Mouse (Mus musculus): ENCODE measurements at regions not wholly inside any gene's neighbourhood (a gene's known extent, or its start where the extent isn't known, plus 50 kb on each side); places are given as distances from the start of the nearest gene placed in this dataset.

DNA sequence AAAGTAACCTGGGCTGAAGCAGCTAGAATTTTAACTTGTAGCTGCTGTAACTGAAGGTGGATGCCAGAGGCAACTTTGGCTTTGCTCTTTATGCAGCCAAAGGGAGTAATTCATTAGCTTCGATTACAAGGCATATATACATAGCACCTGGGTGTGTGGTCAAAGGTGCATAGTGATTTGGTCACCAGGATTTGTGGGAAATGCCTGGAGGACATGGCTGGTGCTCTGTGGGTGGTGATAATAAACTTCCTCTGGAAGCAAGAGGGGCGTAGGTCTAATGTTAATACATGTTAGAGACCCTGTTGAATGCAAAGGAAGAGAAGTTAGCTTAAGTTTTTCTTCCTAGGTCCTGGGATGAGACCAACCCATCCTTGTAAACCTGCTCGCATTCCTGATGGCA lies 139.3 kb upstream of the Osr1 start:
- no peaks in the 10 kb centered on the region for H3K36me3 ChIP-seq
- no peak for ATAC-seq (ENCODE audit: extremely low read depth, insufficient number of reproducible peaks, low FRiP score, low TSS enrichment)
- H3K9me3 ChIP-seq = no peaks in the 10 kb centered on the region; the same call in 1 of the 2 replicates
- no peak overlapping the region for H3K9ac ChIP-seq
- no peaks in the 10 kb centered on the region for H3K4me1 ChIP-seq
- 70% methylated on average over 3 of the region's 3 CpGs for WGBS
- H3K27ac ChIP-seq (replicated peaks) = no peak overlapping the region
- H3K4me2 ChIP-seq = no peak overlapping the region
- H3K4me3 ChIP-seq = no peak overlapping the region
- no peaks in the 10 kb centered on the region for H3K27me3 ChIP-seq (replicated peaks)

DNA sequence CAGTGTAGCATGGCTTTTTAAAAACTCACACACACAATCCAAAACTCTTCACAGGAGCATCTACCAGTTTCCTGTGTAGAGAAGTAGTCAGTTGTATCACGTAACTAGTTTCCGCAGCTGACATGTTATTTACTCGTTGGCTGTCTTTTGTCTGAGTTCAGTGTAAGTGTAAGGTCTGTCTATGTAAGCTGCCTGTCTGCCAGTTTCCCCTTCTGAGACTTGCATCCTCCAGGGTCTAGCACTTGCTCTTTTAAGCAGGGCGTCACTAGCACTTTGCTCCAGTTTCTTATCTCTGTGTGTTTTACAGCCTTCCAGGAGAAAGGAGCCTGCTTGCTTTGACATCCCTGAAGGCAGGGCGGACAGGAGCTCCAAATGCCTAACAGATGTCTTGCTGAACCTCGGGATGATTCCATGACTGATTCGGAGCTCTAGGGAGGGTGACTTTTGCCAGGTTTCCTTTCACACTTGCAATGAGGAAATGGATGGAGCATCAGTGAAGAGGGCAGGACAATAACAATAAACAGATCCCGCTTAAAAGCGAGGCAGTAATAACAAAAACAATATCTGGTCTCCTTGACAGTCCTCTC lies 131.2 kb upstream of the Osr1 start:
- no peaks in the 10 kb centered on the region for H3K9me3 ChIP-seq
- H3K9ac ChIP-seq = peak overlapping the region; percentile 52; the same call in 1 of the 2 replicates
- WGBS = 12% methylated on average over 9 of the region's 9 CpGs
- H3K27me3 ChIP-seq (replicated peaks) = no peaks in the 10 kb centered on the region
- H3K27ac ChIP-seq (replicated peaks) = 0 out of 2 replicates have a peak overlapping the region, but pooled peaks have one; percentile 20
- no peaks in the 10 kb centered on the region for H3K36me3 ChIP-seq
- peak overlapping the region; percentile 29 for H3K4me3 ChIP-seq
- no peak for ATAC-seq (ENCODE audit: extremely low read depth, insufficient number of reproducible peaks, low FRiP score, low TSS enrichment)
- peak overlapping the region; percentile 56 for H3K4me2 ChIP-seq
- peaks cover 12% of the 10 kb centered on the region for H3K4me1 ChIP-seq

DNA sequence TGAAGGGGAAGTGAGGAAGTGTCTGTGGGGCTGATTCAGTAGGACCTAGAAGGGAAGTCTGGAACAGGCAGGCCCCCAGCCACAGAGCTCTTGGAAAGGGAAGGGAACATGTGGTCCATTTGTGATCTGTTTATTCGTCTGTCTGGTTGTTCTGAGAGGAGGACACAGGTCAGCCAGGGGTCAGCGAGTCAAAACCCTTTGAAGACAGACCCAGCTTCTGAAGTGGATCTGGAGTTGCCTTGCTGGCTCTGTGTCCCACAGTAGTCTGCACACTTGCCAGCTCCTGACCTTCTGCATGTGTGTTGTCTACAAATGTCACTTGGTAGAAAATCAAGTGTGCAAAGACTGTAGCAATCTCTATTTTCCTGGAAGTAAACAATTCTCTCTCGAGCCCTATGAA lies 119.3 kb upstream of the Osr1 start:
- Histone ChIP-seq H3K4me3 (no peak overlapping the region), H3K27ac (replicated peaks) (no peak overlapping the region), H3K27me3 (replicated peaks) (no peaks in the 10 kb centered on the region), H3K4me1 (peaks cover 6% of the 10 kb centered on the region; the same call in 1 of the 2 replicates), H3K9ac (no peak overlapping the region), H3K9me3 (0 out of 2 replicates have a peak, but pooled peaks cover 3% of the 10 kb centered on the region), H3K4me2 (no peak overlapping the region), H3K36me3 (no peaks in the 10 kb centered on the region)
- WGBS = 32% methylated on average over 3 of the region's 3 CpGs
- no peak for ATAC-seq (ENCODE audit: extremely low read depth, insufficient number of reproducible peaks, low FRiP score, low TSS enrichment)

DNA sequence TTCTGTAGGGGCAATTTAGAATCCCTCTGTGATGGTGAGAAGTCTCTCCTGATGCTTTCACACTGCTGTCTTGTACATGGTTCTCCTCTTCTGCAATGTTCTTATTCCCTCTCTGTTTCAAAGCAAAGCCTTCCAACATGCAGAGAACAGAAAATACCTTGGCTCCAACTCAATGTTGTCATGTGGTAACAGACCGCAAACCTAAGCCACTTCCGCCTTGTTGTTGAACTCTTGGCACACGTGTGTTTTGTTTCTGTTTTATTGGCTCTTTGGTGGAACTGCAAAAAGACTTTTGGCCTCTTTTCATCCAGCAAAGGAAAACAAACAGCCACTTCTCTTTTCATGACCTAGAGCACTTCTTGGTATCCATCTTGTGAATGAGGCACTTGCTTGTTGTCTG lies 109.7 kb upstream of the Osr1 start:
- 78% methylated on average over 3 of the region's 3 CpGs for WGBS

DNA sequence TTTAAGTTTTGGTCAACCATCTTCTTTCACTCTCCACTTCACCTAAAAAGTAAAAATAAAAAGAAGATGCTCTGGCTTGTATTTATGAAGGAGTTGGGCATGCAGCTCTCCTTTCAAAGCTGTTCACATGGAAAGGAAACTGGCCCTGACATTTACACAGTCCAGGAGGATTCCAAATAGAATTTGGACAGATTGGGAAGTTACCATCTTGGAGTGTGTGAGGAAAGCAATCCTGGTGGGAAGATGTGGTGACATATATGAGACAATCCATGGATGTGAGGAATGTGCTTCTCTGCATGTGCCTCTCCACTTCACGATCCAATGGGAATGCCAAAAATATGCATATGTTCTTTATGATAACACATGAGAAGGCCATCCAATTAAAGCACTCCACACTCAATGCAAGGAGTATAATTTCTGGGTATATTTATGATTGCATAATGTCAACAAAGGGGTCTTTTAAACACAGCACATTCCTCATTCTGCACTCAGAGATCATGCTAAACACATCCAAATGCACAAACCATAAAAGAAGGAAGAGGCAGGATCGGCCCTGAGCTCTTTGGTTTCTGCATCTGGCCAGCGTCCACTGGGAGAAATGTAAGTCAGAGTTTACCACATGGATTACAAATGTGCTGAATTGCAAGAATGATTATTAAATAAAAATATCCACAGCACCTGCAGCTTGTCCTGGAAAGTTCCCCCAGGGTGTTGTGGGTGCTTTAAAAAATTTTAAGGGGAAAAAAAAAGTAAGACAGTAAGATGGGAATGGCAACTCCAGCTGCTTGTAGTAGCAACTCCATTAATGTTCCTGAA lies 100.1 kb upstream of the Osr1 start:
- Histone ChIP-seq H3K27ac (replicated peaks) (no peak overlapping the region), H3K36me3 (no peaks in the 10 kb centered on the region), H3K4me3 (no peak overlapping the region), H3K9ac (no peak overlapping the region), H3K27me3 (replicated peaks) (no peaks in the 10 kb centered on the region), H3K4me2 (no peak overlapping the region), H3K9me3 (no peaks in the 10 kb centered on the region), H3K4me1 (no peaks in the 10 kb centered on the region)
- WGBS = 51% methylated on average over 3 of the region's 3 CpGs
- ATAC-seq (ENCODE audit: extremely low read depth, insufficient number of reproducible peaks, low FRiP score, low TSS enrichment) = no peak

More for the DNA sequence above, 109.7 kb upstream of the Osr1 start:
- Histone ChIP-seq H3K9ac (no peak overlapping the region), H3K4me2 (no peak overlapping the region), H3K27ac (replicated peaks) (no peak overlapping the region), H3K36me3 (no peaks in the 10 kb centered on the region), H3K27me3 (replicated peaks) (no peaks in the 10 kb centered on the region), H3K4me1 (no peaks in the 10 kb centered on the region), H3K4me3 (no peak overlapping the region), H3K9me3 (no peaks in the 10 kb centered on the region)
- no peak for ATAC-seq (ENCODE audit: extremely low read depth, insufficient number of reproducible peaks, low FRiP score, low TSS enrichment)

DNA sequence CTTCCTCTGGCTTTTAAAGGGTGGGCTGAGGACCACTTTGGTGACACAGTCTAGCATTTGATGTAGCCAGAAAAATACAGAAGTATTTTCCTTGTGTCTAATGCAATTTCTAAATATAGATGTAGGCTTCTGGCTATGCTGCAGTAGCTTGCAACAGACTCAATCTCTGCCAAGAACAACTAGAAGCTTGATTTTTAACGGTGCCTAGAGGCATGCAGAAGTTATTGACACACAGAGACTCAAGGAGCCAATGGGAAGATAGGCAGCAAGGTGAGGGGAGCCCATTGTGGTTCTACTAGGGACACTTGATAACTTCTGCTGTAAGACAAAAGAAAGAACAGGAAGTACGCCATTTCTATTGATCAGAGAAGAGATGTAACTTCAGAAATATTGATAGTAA lies 94.1 kb upstream of the Osr1 start:
- H3K27ac ChIP-seq (replicated peaks) = no peak overlapping the region
- no peak overlapping the region for H3K9ac ChIP-seq
- H3K9me3 ChIP-seq = no peaks in the 10 kb centered on the region
- no peaks in the 10 kb centered on the region for H3K27me3 ChIP-seq (replicated peaks)
- 49% methylated on average over 2 of the region's 2 CpGs for WGBS
- no peaks in the 10 kb centered on the region for H3K36me3 ChIP-seq
- no peak overlapping the region for H3K4me2 ChIP-seq
- no peak overlapping the region for H3K4me3 ChIP-seq
- ATAC-seq (ENCODE audit: extremely low read depth, insufficient number of reproducible peaks, low FRiP score, low TSS enrichment) = no peak
- H3K4me1 ChIP-seq = no peaks in the 10 kb centered on the region; the same call in 1 of the 2 replicates

DNA sequence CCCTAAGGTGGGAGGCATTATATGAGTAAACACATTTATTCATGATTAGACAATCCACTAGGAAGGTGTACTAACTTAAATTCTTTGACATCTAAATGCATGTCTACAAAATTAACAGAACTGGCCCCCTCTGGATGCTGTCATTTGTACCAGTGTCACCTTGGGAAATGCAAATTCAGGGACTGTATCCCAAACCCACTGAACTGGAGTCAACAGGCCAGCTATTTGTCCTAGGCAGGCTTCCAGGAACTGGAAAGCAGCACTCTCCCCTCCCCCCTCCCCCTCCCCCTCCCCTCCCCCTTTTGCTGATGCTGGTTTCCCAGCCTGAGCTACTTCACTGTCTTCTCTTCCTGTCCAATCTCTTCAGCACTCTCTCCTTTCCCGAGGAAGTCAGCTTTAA lies 91.7 kb upstream of the Osr1 start:
- no peaks in the 10 kb centered on the region for H3K27me3 ChIP-seq (replicated peaks)
- H3K36me3 ChIP-seq = no peaks in the 10 kb centered on the region
- H3K27ac ChIP-seq (replicated peaks) = no peak overlapping the region
- no peak overlapping the region for H3K4me3 ChIP-seq
- no peaks in the 10 kb centered on the region for H3K9me3 ChIP-seq
- H3K4me1 ChIP-seq = no peaks in the 10 kb centered on the region; the same call in 1 of the 2 replicates
- H3K9ac ChIP-seq = no peak overlapping the region
- WGBS = 23% methylated on average over 1 of the region's 1 CpGs
- ATAC-seq (ENCODE audit: extremely low read depth, insufficient number of reproducible peaks, low FRiP score, low TSS enrichment) = no peak
- no peak overlapping the region for H3K4me2 ChIP-seq

DNA sequence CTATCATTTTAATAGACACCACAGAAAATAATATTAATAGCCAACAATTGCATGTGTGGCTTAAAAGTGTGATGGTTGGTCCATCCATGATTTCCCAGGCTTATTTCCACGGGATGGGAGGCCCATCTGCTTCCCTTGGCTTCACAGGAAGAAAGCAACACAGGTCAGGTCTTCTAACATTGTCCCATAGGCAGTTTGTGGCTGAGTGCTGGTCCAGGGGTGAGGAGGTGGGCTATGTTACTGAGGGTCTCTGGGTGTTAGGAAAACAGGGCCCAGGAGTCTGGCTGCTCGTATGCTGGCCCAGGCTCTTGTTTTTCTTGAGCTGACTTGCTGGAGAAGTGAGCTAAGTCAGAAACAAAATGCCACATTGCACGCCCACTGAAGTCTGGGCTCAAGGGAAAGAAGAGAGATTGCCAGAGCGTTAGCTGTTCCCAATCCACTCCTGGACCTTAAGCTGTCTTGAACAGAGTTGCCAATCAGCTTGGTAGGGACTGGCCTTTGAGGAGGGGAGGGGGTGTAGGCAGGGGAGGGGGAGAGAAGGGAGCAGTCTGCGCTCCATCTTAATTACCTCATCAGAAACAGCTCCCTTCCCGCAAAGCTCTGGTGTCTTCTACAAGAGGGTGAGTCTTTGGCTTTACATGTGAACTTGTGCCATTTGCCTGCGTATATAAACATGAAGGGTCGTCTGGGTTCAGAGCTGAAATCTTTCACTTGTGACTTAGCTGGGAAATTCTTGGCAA lies 82.1 kb upstream of the Osr1 start:
- no peaks in the 10 kb centered on the region for H3K36me3 ChIP-seq
- ATAC-seq (ENCODE audit: extremely low read depth, insufficient number of reproducible peaks, low FRiP score, low TSS enrichment) = no peak

DNA sequence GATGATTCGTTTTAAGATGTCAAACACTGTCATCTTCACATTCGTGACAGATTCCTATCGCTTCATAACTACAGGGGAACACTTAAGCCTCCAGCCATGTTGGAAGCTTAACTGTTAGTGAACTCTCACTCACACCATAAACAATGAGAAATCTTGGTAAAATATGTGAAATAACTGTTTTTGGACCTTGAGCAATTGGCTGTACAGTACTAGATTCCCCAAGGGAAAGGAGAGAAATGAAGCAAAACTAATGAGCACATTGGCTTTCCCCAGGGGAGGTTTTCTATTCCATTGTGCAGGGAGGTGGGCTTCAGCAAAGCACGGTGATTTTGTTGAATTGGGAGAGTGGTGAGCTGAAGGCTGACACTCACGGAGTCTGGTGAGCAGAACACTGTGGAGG lies 56.0 kb upstream of the Osr1 start:
- no peaks in the 10 kb centered on the region for H3K27me3 ChIP-seq (replicated peaks)
- no peak for ATAC-seq (ENCODE audit: extremely low read depth, insufficient number of reproducible peaks, low FRiP score, low TSS enrichment)
- H3K4me2 ChIP-seq = no peak overlapping the region
- H3K4me1 ChIP-seq = no peaks in the 10 kb centered on the region
- H3K36me3 ChIP-seq = no peaks in the 10 kb centered on the region
- WGBS = 74% methylated on average over 5 of the region's 5 CpGs
- H3K4me3 ChIP-seq = no peak overlapping the region
- H3K27ac ChIP-seq (replicated peaks) = no peak overlapping the region
- H3K9me3 ChIP-seq = no peaks in the 10 kb centered on the region
- H3K9ac ChIP-seq = no peak overlapping the region

More for the DNA sequence above, 82.1 kb upstream of the Osr1 start:
- peaks cover 10% of the 10 kb centered on the region; the same call in 1 of the 2 replicates for H3K9me3 ChIP-seq
- no peak overlapping the region for H3K4me3 ChIP-seq
- no peak overlapping the region for H3K27ac ChIP-seq (replicated peaks)
- no peaks in the 10 kb centered on the region for H3K4me1 ChIP-seq
- whole genome bisulfite sequencing = 56% methylated on average over 8 of the region's 8 CpGs
- no peaks in the 10 kb centered on the region for H3K27me3 ChIP-seq (replicated peaks)
- H3K4me2 ChIP-seq = no peak overlapping the region
- H3K9ac ChIP-seq = no peak overlapping the region

DNA sequence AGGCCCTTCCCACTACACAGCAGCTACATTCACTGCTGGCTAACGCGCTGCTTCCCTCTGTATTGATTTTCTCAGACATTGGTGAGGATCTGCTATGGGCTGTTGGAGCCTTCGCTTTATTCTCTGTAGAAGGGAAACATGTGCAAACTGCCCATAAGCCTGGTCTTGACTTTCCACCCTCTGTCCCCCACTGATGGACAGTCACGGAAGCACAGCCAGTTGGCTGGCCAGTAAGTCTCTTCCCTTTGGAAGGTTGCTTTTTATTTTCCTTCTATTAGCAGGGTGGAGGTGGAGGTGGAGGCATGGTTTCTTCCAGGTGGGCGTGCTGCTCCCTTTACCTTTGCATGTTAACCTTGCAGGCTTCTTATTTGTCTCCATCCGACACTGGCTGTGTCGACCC lies 51.1 kb upstream of the Osr1 start:
- no peak overlapping the region for H3K4me3 ChIP-seq
- H3K9me3 ChIP-seq = no peaks in the 10 kb centered on the region
- 79% methylated on average over 7 of the region's 7 CpGs for WGBS
- ATAC-seq (ENCODE audit: extremely low read depth, insufficient number of reproducible peaks, low FRiP score, low TSS enrichment) = no peak
- no peaks in the 10 kb centered on the region for H3K4me1 ChIP-seq
- H3K4me2 ChIP-seq = no peak overlapping the region
- no peak overlapping the region for H3K9ac ChIP-seq
- no peaks in the 10 kb centered on the region for H3K27me3 ChIP-seq (replicated peaks)
- no peak overlapping the region for H3K27ac ChIP-seq (replicated peaks)
- no peaks in the 10 kb centered on the region for H3K36me3 ChIP-seq

DNA sequence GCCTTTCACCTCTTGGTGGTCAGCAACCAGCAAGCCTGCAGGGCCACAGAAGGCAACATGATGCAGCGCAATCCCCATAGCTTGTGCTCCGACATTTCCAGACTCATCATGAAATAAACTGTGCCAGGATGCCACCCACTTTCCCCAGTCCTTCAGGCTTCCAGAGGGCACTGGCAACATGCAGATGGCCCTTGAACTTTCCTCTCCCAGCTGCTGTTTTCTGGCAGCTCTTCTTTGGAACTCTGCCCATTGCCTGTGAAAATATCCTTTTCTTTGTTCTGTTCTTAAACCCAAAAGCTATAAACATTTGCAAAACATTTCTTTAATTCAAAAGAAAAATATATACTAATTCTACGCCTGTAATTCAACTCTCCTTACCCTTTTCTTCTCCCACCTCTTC lies 50.6 kb upstream of the Osr1 start:
- no peak overlapping the region for H3K9ac ChIP-seq
- no peak for ATAC-seq (ENCODE audit: extremely low read depth, insufficient number of reproducible peaks, low FRiP score, low TSS enrichment)
- no peak overlapping the region for H3K4me3 ChIP-seq
- 72% methylated on average over 3 of the region's 3 CpGs for WGBS
- H3K27me3 ChIP-seq (replicated peaks) = no peaks in the 10 kb centered on the region
- H3K4me1 ChIP-seq = no peaks in the 10 kb centered on the region
- no peaks in the 10 kb centered on the region for H3K36me3 ChIP-seq
- no peaks in the 10 kb centered on the region for H3K9me3 ChIP-seq
- H3K27ac ChIP-seq (replicated peaks) = no peak overlapping the region
- no peak overlapping the region for H3K4me2 ChIP-seq
